Mouse (Mus musculus) lung, postnatal 14 days (tissue): ENCODE results near the gene Panx3.

ENCODE experiments used
- DNase-seq: peaks from one replicate; pipeline ENCODE4 v3.0.0; 2021

Panx3 gene

GRCm38 (mm10) chr9:37669115-37669514 is at the start of gene Panx3:
Panx3 (minus strand) TSS chr9:37669235.
- no peak for DNase-seq

DNA sequence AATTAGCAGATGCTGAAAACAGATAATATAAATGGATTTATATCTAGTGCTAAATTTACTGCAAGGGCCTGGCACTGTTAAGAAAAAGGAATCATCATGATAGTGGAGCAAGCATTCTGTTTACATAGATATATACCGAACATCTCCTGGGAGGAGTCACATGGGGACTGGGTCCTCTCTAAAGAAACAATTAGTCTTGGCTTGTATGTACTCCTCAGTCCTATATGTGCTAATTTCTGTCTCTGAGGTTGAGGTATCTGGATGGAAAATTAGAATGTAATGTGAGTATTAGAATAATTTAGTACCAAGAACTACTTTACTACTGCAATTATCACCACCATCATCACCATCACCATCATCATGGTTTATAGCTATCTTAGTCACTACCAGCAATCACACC is 47.1 kb upstream of the Panx3 start, which contains the start of gene Olfr160:
Olfr160 (minus strand) TSS at position 101 of the 400 bp plus-strand sequence.
- no peak for DNase-seq

DNA sequence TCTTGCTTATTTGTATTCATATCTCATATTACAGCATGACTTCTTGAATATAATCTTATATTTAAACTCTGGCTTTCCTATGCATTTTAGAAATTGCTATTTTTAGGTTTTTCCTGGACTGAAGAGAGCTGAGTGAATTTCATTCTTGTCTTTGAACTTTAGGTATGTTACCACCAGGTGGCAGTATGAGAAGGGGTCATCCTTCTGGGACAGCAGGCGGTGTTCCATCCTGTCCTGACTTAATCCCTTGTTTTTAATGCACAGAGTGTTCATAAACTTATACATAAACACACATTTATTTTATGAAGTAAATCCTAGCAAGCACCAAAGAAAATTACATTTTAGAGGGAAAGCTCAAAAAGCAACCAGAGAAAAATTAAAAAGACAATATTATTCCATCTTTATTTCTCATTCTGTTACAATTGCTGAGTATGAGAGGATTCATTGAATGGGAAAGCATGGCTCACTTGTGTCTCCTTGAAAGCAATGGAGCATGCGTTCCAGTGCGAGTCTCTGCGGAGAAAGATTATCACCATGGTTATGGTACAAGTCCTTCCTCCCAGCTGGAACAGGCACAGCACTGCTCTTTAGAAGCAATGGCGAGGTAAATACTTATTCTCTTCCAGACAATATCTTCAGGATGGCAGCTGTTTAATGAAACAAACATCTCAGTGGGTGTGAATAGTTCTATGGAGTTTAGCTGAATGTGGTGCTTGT is 21.1 kb upstream of the Panx3 start:
- DNase-seq: peak; percentile 18

- DNase-seq: no peak
Observed at GRCm38 (mm10) chr9:37687941-37688303, 18.9 kb upstream of the Panx3 start.

DNA sequence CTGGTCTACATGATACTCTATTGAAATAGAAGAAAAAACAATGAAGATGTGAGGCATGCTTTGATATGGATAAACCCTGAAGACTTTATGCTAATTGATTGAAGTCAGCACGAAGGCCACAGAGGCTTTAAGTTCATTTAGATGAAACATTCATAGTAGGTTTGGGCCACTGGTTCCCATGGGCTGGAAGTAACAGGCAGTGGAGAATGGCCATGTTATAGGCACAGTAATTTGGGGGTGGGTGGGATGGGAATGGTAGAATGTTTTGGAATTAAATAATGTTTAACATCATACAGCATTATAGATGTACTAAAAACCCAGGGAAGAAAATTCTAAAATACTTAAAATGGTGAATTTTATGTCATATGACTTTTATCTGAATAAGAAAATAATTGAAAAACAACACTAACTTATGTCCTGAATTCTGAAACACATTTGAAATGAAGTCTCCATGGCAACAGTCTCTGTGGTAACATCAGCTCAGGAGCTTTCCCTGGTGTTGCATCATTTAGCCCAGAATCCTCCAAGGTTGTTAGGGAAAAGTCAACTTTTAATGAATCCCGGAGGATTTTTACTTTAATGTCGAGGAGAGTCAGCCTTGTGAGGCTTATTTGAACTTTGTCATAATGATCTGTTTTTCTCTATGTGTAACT is 18.4 kb upstream of the Panx3 start:
- DNase-seq: no peak

DNA sequence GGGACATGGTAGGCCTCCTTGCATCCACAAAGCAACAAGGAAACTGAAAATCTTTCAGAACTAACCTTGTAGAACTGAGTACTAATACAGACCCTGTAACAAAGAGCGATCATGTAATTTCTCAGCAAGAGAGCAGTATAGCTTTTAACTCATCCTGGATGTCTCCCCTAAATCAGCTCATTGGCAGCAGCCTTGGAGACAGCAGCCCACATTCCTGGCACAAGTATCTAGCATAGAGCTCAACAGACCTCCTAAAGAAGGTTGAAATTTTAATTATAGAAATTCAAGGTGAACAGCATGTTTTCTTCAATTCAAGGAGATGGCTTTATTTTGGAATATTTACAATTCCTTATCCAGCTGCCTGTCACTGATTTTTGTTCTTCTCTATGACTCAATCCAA is 12.1 kb upstream of the Panx3 start:
- DNase-seq: no peak

DNA sequence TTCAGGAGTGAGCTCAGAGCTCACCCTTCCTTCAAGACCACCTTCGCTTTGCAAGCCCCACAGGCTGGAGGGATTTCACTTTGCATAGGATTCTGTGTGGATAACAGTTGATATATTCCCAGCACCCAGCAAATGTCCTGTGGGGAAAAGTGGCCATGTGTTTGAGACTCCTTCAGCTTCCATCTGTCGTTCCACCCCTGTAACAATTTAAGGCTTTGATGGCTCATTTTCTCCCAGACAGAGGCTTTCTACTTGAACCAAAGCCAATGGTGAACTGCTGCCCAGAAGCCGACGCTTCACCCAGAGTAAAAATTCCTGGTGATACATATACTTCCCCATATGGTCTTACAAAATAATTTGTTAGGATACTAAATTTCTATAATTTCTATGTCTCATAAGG is 6.3 kb upstream of the Panx3 start:
- no peak for DNase-seq

DNA sequence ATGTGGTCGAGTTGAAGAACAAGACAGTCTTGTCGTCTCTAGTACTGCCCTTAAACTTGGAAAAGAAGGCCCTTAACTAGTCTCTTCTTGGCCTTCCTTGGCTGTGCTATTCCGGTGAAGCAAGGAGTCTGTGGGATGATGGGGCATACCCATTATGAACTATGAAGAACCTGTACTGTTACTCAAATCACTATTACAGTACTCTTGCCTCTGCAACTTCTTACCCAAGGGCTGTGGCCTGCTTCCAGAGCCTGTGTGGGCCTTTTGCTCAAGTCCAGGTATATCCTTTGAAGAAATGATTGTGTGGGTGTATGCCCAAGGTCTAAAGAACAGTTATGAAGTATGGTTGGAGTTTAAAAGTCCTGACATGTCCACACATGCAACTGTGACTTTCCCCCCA is 1.2 kb upstream of the Panx3 start:
- DNase-seq: no peak

- DNase-seq: no peak
Observed at GRCm38 (mm10) chr9:37669678-37670077, 643 bp upstream of the Panx3 start.

DNA sequence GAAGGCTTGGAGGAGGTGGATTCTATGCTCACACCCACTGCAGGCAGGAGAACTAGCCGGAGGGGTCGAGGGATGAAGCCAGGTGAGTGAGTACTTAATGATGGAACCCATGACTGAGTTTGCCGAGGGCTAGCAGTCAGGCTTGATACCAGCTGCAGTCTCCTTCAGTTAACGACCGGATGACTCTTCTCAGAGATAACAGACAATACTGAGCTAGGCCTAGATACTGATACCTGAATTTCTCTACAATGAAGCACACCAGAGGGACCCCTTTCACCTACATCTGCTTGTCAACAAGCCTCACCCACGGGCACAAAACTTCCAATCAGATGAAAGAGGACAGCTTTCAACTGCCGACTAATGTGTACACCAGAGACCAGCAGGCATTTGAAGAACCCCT is 3.0 kb downstream of the Panx3 start:
- no peak for DNase-seq

DNA sequence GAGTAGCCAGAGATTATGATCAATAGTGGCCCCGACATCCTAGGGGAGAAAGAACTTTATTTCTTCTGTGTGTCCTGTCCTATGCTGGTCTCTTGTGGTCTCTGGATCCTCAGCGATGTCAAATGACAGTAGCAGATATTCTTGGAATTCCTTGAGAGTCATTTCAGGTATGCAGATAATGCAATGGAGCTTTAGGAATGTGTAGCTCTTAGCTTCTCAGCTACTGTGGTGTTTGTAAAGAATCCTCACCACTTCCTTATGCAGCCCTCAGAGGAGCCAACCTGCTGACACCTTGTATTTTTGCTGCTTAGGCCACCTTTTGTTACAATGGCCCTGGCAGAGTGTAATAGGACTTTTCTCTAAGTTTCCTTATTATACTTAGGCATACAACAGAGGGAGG is 4.4 kb downstream of the Panx3 start:
- DNase-seq: no peak

DNA sequence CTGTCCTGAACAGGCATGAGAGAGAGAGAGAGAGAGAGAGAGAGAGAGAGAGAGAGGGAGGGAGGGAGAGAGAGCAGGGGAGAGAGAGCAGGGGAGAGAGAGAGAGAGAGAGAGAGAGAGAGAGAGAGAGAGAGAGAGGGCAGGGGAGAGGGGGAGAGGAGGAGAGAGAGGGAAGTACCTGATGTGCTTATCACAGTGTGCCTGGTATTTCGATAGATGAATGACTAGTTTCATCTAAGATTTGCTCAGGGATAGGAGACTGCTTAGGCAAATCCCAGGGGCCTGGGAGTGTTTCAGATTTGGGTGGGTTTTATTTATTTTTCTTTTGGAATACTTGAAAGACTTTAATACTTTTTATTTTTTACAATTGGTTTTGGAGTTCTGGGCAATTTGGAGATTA is 5.8 kb downstream of the Panx3 start:
- no peak for DNase-seq

DNA sequence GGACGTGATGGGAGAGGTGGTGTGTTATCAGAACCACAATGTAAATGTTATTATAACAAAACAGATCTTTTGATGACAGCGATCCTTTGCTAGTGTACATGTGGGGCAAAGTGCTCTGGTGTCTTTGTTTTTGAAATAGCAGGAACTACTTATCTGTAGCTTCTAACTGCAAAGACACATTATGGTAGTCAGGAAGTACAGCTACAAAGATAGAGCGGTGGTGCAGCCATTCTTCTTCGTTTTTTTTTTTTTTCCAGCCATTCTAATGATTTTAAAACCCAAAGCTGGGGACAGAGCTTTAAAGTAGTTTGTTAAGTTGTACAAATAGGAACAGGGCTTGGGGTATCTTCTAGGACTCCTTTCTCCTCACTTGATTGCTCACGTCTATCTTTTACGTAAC is 9.6 kb downstream of the Panx3 start:
- no peak for DNase-seq

- DNase-seq: peak; percentile 86
Observed at GRCm38 (mm10) chr9:37656931-37657481, 12.0 kb downstream of the Panx3 start, which contains the start of gene Tbrg1. Tbrg1 (minus strand) TSS chr9:37657312.

- DNase-seq: peak; percentile 3
Observed at GRCm38 (mm10) chr9:37656439-37656881, 12.6 kb downstream of the Panx3 start.

DNA sequence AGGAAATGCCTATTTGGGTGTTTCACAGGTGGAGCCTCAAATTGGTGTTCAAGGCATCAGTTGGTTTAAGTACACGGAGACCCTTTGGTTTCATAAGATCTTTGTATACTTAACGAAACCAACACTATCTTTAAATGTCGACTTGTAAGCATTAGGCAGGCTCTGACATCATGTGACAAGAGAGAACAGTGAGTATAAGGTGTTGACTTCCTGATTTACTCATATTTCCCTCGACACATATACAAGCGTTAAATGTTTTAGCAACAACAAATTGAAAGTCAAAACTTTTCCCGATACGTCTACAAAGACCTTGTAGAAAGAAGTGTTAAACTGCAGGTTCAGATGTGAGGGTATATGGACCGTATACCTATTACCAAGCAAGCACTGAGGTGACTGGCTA is 13.1 kb downstream of the Panx3 start:
- no peak for DNase-seq

- DNase-seq: no peak
Observed at GRCm38 (mm10) chr9:37653836-37654235, 15.2 kb downstream of the Panx3 start.

DNA sequence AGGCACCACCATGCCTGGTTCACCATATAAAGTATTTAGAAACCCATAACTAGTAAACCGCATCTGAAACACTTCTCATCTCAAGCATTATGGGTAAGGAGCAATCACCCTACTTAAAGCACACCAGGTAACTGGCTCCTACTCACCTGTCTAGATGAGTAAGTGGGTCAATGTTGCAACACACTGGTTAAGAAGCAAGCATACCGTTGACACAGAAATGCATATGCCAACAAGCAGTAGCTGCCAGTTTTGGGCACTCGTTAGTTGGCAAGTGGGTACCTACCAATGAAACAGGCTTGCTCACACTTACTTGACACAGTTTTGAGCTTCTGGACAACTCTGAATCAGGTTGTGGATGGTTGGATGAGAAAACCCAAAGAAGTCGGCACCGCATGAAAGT is 18.4 kb downstream of the Panx3 start:
- DNase-seq: no peak

DNA sequence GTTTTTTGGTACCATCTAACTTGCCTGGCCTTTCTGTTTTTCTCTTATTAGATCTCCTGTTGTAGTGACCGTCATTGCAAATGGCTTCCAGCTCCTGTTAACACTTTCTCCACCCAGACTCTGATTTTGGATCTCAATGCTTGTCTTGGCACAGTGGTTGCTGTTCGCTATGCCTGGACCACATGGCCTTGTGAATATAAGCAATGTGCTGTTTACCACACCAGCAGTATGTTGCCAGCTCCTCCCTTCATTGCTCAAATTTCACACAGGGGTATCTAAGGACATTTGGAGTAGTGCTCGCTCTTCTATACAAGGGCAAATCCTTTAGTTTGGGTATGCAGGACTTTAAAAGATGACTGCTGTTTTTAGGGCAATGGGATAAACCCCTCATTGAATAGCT is 22.8 kb downstream of the Panx3 start:
- no peak for DNase-seq

DNA sequence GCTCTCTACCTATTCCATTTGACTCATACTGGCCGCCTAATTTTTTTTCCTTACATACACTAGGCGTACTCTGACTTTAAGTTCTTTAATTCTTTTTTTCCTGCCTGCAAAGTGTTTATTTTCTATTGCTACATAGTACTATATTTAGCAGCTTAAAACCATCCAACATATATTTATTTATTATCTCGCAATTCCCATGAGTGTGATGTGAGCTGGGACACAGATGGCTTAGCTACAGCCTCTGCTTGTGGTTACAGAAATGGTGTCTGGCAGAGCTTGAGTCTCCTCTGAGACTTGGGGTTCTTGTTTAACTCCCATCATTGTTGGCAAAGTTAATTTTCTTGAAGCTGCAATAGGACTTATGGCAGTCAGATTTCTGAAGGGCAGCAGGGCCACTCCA is 30.3 kb downstream of the Panx3 start:
- no peak for DNase-seq

DNA sequence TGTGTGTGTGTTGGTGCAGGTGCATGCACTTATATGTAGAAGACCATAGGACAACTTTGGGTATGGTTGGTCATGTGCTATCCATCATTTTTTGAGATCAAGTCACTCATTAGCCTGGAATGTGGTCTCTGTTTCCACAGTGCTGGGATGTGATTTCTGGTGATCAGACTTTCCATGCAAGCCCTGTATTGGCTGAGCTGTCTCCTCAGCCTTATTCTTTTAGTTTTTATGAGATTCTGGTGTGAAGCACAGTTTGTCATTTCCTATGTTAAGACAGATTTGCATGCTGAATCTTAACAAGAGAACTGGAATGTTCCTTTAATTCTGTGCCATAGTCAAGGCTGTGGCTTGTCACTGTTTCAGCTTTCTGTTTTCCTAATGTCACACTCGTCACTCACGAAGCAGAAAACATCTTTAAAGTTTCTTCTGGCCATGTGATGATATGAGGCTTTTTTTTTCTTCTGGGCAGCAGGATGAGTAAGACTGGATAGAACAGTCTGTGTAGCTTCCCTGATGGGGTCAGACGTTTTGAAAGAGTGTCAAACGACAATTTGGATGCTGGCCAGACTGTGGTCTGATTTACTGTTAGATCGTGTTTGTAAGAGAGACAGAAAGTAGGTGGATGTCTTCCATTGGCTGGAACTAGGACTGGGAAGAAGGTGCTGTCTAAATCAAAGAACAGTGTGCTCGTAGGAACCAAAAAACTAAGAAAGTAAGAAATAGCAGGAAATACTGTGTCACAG is 32.1 kb downstream of the Panx3 start:
- peak; percentile 58 for DNase-seq

DNA sequence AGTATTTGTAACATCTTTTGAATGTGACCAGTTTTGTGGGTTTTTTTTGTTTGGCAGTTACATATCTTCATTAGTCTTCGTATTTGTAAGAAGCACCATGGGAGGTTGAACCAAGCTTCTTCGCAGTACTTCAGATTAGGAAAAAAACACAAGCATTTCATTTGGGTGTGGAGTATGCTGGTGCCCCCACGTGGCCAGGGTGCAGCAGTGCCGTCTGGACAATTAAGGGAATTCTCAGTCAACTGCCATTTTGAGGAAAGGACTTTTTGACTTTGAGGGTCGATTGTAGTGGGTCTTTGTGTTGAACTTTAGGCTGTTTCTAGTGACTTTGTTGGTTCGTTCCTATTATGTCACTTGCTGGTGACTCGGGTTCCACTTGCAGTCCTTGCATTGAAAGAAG is 32.7 kb downstream of the Panx3 start:
- peak; percentile 43 for DNase-seq

GRCm38 (mm10) chr9:37634269-37634668 is 34.8 kb downstream of the Panx3 start:
- no peak for DNase-seq

GRCm38 (mm10) chr9:37632305-37632704 is 36.7 kb downstream of the Panx3 start:
- no peak for DNase-seq
